Mouse (Mus musculus): ENCODE measurements around the gene 4930467E23Rik.
"Not testable (repeated sequence)": the region's sequence is repeated elsewhere in the genome, so short reads cannot be mapped to it uniquely, and the experiment has no call there.

Gene 4930467E23Rik

GRCm38 (mm10) chr8:19709488-19709887 lies 19.9 kb upstream of the 4930467E23Rik start:
- DNase-seq (ENCODE audit: extremely low read depth, low read depth, low spot score): not testable (repeated sequence)

DNA sequence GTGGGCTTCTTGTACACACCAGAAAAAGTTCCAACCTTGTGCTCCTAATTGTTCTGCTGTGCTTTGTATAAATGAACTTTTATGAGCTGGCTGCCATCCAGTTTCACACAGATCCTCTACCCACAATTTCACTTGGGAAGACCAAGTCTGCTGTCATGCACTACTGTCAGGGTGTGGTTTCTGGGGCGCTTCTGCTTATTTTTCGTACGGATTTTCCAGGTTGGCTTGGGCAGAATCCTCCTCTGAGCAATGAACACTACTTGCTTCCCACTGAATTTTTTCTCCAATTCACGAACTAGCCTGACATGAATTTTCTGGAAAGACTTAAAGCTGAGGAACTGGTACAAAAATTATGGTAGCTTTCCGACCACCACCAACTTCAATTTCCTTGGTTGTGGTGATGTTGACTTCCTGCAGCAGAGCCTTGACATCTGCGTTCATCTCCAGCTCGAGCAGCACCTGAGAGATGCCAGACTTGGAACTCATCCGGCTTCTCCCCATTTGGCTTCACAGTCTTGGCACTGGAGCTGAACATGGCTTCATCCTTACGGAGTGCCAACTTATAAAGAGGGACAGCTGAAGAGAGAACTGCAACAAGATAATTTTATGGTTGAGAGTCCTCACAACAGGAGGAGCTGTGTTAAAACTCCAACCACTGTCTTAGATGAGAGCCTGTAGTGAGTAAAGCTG lies 18.1 kb upstream of the 4930467E23Rik start:
- not testable (repeated sequence) for DNase-seq (ENCODE audit: extremely low read depth, low read depth, low spot score)

GRCm38 (mm10) chr8:19712227-19712750 lies 17.1 kb upstream of the 4930467E23Rik start:
- DNase-seq (ENCODE audit: extremely low read depth, low read depth, low spot score): not testable (repeated sequence)

DNA sequence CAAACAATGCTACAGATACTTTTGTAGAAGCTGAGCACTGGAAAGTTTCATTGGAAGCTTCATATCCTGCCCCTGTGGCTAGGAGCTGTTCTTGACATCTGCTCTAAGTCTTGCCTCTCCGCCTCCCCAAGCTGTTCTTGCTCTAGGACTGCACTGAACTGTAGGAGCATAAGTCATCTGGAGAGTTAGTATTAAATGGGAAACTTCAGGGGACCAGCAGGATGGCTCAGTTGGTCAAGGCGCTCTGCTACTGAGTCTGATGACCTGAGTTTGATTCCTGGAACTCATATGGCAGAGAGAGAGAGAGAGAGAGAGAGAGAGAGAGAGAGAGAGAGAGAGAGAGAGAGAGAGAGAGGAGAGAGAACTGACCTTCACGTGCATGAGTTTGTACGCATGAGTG lies 16.6 kb upstream of the 4930467E23Rik start:
- DNase-seq (ENCODE audit: extremely low read depth, low read depth, low spot score): not testable (repeated sequence)

DNA sequence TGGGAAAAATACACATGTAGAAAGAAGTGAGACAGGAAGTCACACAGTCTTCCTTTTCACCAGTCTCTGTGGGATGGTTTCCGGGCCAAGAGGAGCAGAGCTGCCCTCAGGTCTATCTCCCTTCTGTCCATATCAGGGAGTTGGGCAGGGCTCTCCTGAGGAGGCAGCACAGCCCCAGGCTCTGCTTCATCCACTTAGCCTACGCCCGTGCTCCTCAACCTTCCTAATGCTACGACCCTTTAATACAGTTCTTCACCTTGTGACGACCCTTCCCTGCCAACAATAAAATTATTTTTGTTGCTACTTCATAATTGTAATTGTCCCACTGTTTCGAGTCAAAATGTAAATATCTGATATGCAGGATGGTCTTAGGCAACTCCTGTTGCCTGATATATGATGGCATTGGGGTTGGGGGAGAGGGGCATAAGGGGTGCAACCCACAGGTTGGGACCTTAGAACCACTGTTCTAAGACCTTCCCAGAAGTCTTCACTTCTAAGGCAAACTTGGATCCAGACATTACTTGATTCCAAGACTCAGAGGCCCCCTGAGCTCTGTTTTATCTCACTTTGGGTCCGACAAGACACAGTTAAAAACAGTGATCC lies 16.0 kb upstream of the 4930467E23Rik start:
- DNase-seq (ENCODE audit: extremely low read depth, low read depth, low spot score): not testable (repeated sequence)

DNA sequence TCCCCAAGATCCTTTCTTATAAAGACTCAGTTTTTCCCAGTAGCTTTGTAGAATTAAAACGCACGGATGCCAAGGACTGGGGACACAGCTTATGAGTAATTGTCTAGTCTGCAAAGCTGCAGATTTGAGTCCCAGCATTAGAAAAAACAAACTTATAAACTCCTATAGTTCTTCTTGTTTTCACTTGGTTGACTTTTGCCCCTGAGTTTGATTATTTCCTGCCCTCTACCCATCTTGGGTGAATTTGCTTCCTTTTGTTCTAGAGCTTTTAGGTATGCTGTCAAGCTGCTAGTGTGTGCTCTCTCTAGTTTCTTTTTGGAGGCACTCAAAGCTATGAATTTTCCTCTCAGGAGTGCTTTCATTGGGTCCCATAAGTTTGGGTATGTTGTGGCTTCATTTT lies 14.9 kb upstream of the 4930467E23Rik start:
- DNase-seq (ENCODE audit: extremely low read depth, low read depth, low spot score): not testable (repeated sequence)

DNA sequence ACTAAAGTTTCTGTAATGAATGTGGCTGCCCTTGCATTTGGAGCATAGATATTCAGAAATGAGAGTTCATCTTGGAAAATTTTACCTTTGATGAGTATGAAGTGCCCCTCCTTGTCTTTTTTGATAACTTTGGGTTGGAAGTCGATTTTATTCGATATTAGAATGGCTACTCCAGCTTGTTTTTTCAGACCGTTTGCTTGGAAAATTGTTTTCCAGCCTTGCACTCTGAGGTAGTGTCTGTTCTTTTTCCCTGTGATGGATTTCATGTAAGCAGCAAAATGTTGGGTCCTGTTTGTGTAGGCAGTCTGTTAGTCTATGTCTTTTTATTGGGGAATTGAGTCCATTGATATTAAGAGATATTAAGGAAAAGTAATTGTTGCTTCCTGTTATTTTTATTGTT lies 14.1 kb upstream of the 4930467E23Rik start:
- not testable (repeated sequence) for DNase-seq (ENCODE audit: extremely low read depth, low read depth, low spot score)

- DNase-seq (ENCODE audit: extremely low read depth, low read depth, low spot score): not testable (repeated sequence)
Measured at GRCm38 (mm10) chr8:19717851-19718250, 11.5 kb upstream of the 4930467E23Rik start.

GRCm38 (mm10) chr8:19719513-19719912 lies 9.9 kb upstream of the 4930467E23Rik start:
- not testable (repeated sequence) for DNase-seq (ENCODE audit: extremely low read depth, low read depth, low spot score)

DNA sequence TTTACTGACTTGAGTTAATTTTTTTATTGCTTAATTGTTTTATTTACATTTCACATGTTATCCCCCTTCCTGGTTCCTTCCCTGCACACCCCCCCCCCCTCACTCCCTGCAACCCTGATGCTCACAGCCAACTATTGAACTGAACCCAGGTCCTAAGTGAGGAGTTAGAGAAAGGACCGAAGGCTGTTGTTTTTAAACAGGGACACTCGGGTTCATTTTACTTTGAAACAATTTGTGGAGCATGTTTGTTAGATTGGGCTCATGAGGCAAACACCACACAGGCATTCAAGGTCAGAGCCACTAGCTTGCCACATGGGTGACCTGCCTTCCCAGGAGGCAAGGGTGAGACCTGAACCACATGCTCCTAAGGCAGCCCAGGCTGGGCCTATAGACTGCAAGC lies 4.5 kb upstream of the 4930467E23Rik start:
- DNase-seq (ENCODE audit: extremely low read depth, low read depth, low spot score): not testable (repeated sequence)

DNA sequence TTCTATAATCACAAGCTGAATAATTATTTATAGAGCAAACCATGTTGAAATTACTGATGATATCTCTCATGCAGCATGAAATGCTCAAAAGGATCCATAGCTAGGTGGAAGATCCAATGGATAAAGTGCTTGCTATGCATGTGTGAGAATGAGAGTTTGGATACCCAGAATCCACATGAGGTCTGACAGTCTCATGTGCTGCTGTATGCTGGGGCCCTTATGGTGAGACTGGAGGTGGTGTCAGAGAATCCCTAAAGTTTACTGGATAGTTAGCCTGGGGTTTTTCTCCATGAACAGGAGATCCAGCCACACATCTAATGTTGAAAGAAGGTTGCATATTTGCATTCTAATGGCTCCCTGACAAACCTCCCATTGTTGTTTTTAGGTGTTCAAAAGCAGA lies 22.4 kb downstream of the 4930467E23Rik start:
- not testable (repeated sequence) for DNase-seq (ENCODE audit: extremely low read depth, low read depth, low spot score)

- DNase-seq (ENCODE audit: extremely low read depth, low read depth, low spot score): not testable (repeated sequence)
Measured at GRCm38 (mm10) chr8:19754178-19754577, 24.8 kb downstream of the 4930467E23Rik start.

DNA sequence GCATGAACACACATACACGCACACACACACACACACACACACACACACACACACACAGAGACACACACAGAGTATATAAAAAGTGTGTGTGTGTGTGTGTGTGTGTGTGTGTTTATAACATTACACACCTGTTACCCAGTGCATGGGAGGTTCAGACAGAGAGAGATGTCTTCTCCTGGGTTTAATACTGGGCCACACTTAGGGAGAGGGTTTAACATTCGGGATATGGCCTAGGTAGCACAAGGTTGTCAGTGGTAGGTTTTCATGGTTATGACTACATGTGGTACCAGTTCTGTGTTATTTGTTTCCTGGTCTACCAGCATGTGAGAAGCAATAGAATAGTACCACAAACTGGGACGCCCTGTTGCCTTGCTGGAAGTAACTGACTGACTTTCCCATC lies 25.6 kb downstream of the 4930467E23Rik start:
- not testable (repeated sequence) for DNase-seq (ENCODE audit: extremely low read depth, low read depth, low spot score)

GRCm38 (mm10) chr8:19761660-19762059 lies 32.3 kb downstream of the 4930467E23Rik start:
- not testable (repeated sequence) for DNase-seq (ENCODE audit: extremely low read depth, low read depth, low spot score)

DNA sequence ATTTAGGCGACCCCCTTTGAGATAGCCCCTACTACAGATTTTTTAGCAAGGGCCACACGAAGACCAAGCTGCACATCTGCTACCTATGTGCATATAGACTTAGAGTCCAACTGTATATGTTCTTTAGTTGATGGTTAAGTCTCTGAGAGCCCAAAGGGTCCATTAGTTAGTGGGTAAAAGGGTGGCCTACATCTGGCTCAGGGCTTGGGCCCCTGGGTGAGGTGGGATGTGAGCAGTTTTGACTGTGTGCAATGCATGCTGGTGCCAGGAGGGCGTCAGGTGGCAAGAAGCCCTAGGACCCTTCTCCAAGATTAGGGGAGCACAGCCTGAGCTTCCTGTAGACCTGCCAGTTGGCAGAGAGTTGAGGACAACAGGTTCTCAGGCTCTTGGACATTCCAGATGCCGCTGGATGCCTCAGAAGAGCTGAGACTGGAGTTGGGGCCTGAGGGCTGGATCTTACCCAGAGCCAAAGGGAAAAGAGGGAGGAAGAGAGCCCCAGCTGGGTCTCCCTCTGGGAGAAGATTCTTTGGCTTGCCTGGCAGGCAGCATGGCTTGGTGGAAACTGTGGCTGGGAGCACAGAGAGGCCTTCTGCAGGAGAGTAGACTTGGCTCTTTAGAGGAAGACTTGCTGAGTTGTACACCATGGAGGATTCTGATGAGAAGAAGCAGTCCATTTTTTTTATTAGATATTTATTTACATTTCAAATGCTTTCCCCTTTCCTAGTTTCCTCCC lies 33.6 kb downstream of the 4930467E23Rik start:
- not testable (repeated sequence) for DNase-seq (ENCODE audit: extremely low read depth, low read depth, low spot score)

DNA sequence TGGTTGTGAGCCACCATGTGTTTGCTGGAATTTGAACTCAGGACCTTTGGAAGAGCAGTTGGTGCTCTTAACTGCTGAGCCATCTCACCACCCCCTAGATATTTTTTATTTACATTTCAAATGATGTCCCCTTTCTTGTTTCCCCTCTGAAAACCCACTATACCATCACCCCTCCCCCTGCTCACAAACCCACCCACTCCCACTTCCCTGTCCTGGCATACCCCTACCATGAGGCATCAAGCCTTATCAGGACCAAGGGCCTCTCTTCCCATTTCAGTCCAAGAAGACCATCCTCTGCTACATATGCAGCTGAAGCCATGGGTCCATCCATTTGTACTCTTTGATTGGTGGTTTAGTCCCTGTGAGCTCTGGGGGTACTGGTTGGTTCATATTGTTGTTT lies 36.2 kb downstream of the 4930467E23Rik start:
- not testable (repeated sequence) for DNase-seq (ENCODE audit: extremely low read depth, low read depth, low spot score)

DNA sequence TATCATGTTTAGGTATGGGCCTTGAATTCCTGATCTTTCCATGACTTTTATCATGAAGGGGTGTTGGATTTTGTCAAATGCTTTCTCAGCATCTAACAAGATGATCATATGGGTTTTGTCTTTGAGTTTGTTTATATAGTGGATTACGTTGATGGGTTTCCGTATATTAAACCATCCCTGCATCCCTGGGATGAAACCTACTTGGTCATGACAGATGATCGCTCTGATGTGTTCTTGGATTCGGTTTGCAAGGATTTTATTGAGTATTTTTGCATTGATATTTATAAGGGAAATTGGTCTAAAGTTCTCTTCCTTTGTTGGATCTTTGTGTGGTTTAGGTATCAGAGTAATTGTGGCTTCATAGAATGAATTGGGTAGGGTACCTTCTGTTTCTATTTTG lies 44.1 kb downstream of the 4930467E23Rik start:
- DNase-seq (ENCODE audit: extremely low read depth, low read depth, low spot score): not testable (repeated sequence)

GRCm38 (mm10) chr8:19776311-19776710 lies 46.9 kb downstream of the 4930467E23Rik start:
- DNase-seq (ENCODE audit: extremely low read depth, low read depth, low spot score): not testable (repeated sequence)

DNA sequence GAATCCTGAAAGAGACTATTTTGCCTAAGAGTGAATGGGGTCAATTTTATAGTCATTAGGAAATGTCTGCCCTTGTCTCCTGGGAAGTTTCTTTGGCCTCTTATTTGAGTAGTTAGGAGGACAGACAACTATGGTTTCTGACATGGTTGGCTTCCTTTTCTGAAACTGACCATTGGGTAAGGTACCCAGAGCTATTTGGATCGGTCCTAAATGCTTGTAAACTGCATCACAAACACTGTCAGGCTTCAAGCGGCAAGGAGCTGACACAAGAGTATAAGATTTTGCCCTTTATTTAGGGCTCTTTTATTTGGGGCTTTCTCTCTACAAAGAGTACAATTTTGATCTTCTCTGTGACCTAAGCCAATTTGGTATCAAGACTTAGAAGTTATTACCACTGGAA lies 48.1 kb downstream of the 4930467E23Rik start:
- not testable (repeated sequence) for DNase-seq (ENCODE audit: extremely low read depth, low read depth, low spot score)

- DNase-seq (ENCODE audit: extremely low read depth, low read depth, low spot score): not testable (repeated sequence)
Measured at GRCm38 (mm10) chr8:19778126-19778525, 48.8 kb downstream of the 4930467E23Rik start.

GRCm38 (mm10) chr8:19778891-19779290 lies 49.5 kb downstream of the 4930467E23Rik start:
- not testable (repeated sequence) for DNase-seq (ENCODE audit: extremely low read depth, low read depth, low spot score)

Measured in fat pad, adult 2 months (tissue).